Mouse (Mus musculus) Patski (cell line): Measurements from ENCODE around the gene Sparc. TPM values are rescaled to one million over a fixed set of nuclear protein-coding genes. Genes with fewer than 3 reads are reported as not detected.

Experiments
- ATAC-seq: fragments of 100-300 bp; one replicate; pipeline ENCODE4 v1.8.0; 2021
- CTCF ChIA-PET: fragments of 350-600 bp; sonication (Branson Sonifier 250); formaldehyde crosslinking; loops from one replicate; lab custom pipeline; 2022; ENCODE audit warnings: inconsistent platforms; lab: Charles Lee
- POLR2A ChIA-PET: fragments of 350-600 bp; sonication (Branson Sonifier 250); formaldehyde crosslinking; loops from one replicate; lab custom pipeline; 2022; ENCODE audit warnings: antibody characterized with exemption, inconsistent platforms; lab: Charles Lee
- DNase-seq: peaks from one replicate; pipeline ENCODE4 v3.0.0-alpha.2; 2011; ENCODE audit warnings: low read depth, low spot score
- H3K27me3 ChIP-seq: fragments of 371-371 bp; one replicate; pipeline ENCODE4 v1.5.1; 2021
- CTCF ChIP-seq: fragments of 100-300 bp; IDR thresholded peaks from one replicate; pipeline ENCODE4 v1.5.1; 2021
- in situ Hi-C: fragments of 300-500 bp; cut with MboI; formaldehyde crosslinking; loops from 3 replicates; pipeline ENCODE4 v1.11.1; 2018; ENCODE audit warnings: low pct_unique_long_range_greater_than_20kb, mixed read lengths
- polyA plus RNA-seq: library from polyadenylated mRNA; unstranded; gene quantifications from one replicate; pipeline ENCODE4 v1.2.3, GENCODE M21; 2021

The Sparc gene
- polyA plus RNA-seq, 1 experiment from 2014 or later: 789 TPM

DNA sequence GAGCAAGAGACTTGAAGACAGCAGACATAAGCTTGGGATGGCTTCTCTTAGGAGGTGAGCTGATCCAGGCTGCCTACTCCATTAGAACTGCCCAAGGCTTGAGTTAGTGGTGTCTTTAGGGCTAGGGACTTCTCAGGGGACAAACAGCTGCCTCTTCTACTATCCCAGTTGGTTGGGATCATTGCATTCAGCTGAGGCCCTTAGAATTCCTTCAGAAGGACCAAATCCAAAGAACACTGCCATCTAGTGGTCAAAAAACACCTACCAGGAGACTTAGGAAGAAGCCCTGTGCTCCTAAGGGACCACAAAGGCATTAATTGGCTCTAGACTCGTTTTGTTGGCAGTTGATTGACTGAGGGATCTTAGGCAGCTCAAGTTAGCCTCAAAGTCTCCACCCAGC lies 21.8 kb upstream of the Sparc start:
- H3K27me3 ChIP-seq: no peaks in the 10 kb centered on the region
- ChIA-PET CTCF (interaction anchor here (0.9 to 5.6 kb wide), 19 partner anchors 10 to 251 kb away, joined by 3 to 193 read pairs (median 8); partner anchors contain the start of genes Slc36a1 and Sparc), POLR2A (interaction anchor here (0.8 to 2.5 kb wide), 6 partner anchors 15 to 56 kb away, joined by 4 to 12 read pairs (median 5); no protein-coding TSS in a partner anchor)
- in situ Hi-C loops: loop anchor here (5.0 kb wide), 2 partner anchors 57 to 237 kb away; no protein-coding TSS in a partner anchor
- peak; percentile 81 for TF ChIP-seq CTCF
- no peak for DNase-seq
- peak; percentile 61 for ATAC-seq

DNA sequence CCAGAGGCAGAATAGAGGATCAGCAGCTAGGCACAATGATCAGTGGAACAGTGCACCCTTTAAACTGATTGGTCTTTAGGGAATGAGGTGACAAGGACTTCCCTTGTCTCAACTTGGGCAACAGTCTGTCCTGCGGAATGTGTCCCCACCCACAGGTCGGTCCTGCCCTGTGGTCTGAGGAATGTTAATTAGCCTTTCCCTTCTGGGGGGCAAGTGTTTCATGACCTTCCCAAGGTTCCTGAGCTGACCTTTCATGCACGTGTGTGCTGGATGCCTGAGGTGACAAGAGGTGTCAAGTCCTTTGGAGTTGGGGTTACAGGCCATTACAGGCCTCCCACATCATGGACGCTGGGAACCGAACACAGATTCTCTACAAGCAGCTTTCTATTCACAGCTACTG lies 16.7 kb upstream of the Sparc start:
- in situ Hi-C loops: no loop called here
- ATAC-seq: no peak

GRCm38 (mm10) chr11:55438031-55438430 lies 15.0 kb upstream of the Sparc start:
- no peaks in the 10 kb centered on the region for H3K27me3 ChIP-seq
- ChIA-PET POLR2A (no interaction called here), CTCF (no interaction called here)
- DNase-seq (no peak), ATAC-seq (no peak)
- in situ Hi-C loops: no loop called here
- no peak for TF ChIP-seq CTCF

More for the DNA sequence above, 16.7 kb upstream of the Sparc start:
- POLR2A ChIA-PET: no interaction called here
- DNase-seq: no peak
- no peaks in the 10 kb centered on the region for H3K27me3 ChIP-seq
- CTCF ChIA-PET: interaction anchor here (1.9 to 2.6 kb wide), 2 partner anchors 10 to 50 kb away, joined by 6 to 12 read pairs; no protein-coding TSS in a partner anchor
- no peak for TF ChIP-seq CTCF

DNA sequence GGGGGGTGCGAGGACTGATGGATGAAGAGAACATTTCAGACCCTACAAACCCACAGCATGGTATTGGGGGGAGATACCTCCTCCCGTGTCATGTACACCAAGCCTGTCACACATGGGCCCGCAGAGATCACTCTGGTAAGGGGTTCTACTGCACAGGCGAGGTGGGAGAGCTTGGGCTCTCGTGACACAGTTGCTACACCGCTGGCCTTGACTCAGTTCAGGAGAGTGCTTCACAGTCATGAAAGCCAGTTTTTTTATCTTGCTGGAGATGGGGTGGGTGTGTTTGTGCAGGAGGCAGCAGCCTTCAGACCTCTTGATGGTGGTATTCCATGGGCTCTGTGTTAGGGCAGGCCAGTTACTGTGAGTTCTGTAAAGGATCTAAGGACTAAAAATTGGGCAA lies 13.1 kb upstream of the Sparc start:
- no peak for ATAC-seq
- CTCF ChIA-PET: no interaction called here
- POLR2A ChIA-PET: no interaction called here

DNA sequence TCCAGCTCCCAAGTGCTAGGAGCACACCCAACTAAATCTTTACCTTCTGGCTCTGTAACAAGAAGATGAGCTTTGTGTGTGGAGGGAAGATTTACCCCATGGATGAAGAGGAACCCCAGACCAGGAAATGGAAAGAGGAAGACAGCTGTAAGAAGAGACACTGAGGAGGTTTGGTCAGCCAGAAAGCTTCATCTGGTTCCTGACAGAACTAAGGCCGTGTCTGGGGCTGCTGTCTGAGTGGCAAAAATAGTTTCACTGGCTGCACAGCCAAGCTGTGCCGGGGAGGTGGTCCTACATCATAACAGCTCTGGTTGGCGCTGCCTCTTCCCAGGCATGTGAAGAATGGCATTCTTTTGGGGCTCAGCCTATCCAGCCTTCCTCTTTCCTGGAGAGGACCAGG lies 10.0 kb upstream of the Sparc start:
- no peak for DNase-seq
- CTCF ChIA-PET: interaction anchor here (1.0 to 4.9 kb wide), 5 partner anchors 8 to 43 kb away, joined by 3 to 39 read pairs (median 4); no protein-coding TSS in a partner anchor
- TF ChIP-seq CTCF: no peak
- POLR2A ChIA-PET: interaction anchor here (0.7 kb wide), 2 partner anchors 19 to 39 kb away, joined by 4 read pairs; no protein-coding TSS in a partner anchor
- H3K27me3 ChIP-seq: no peaks in the 10 kb centered on the region
- no peak for ATAC-seq
- in situ Hi-C loops: no loop called here

More for the DNA sequence above, 13.1 kb upstream of the Sparc start:
- no peak for DNase-seq
- H3K27me3 ChIP-seq: no peaks in the 10 kb centered on the region
- in situ Hi-C loops: no loop called here
- no peak for TF ChIP-seq CTCF

DNA sequence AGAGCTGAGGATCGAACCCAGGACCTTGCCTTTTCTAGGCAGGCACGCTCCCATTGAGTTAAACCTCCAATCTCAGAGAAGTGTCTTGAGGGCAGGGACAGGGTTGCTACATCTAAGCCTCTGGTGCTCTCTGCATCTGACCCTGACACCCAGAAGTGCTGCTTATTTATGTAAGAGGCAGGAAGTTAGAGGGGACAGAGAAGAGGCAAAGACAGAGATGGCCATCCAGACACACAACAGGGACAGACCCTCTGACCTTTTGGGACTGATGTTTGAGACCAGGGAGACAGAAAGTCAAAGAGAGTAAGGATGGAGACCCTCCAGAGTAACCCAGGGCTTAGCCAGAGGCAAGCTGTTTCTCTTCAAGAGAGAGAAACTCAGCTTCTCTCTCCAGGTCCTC lies 7.0 kb upstream of the Sparc start:
- no peak for TF ChIP-seq CTCF
- POLR2A ChIA-PET: no interaction called here
- CTCF ChIA-PET: interaction anchor here (1.2 to 1.7 kb wide), 5 partner anchors 10 to 40 kb away, joined by 3 to 6 read pairs (median 4); no protein-coding TSS in a partner anchor
- DNase-seq (no peak), ATAC-seq (no peak)
- in situ Hi-C loops: no loop called here
- H3K27me3 ChIP-seq: no peaks in the 10 kb centered on the region

- peak; percentile 98 for ATAC-seq
- in situ Hi-C loops: no loop called here
- POLR2A ChIA-PET: interaction anchor here (1.4 to 1.8 kb wide), 2 partner anchors 9 to 11 kb away, joined by 5 to 14 read pairs; no protein-coding TSS in a partner anchor
- peak; percentile 98 for DNase-seq
- H3K27me3 ChIP-seq: no peaks in the 10 kb centered on the region
- CTCF ChIA-PET: interaction anchor here (0.7 to 2.3 kb wide), 5 partner anchors 8 to 39 kb away, joined by 3 to 6 read pairs (median 5); no protein-coding TSS in a partner anchor
- TF ChIP-seq CTCF: no peak
These were observed 5.4 kb upstream of the Sparc start for GRCm38 (mm10) chr11:55428186-55429012.

DNA sequence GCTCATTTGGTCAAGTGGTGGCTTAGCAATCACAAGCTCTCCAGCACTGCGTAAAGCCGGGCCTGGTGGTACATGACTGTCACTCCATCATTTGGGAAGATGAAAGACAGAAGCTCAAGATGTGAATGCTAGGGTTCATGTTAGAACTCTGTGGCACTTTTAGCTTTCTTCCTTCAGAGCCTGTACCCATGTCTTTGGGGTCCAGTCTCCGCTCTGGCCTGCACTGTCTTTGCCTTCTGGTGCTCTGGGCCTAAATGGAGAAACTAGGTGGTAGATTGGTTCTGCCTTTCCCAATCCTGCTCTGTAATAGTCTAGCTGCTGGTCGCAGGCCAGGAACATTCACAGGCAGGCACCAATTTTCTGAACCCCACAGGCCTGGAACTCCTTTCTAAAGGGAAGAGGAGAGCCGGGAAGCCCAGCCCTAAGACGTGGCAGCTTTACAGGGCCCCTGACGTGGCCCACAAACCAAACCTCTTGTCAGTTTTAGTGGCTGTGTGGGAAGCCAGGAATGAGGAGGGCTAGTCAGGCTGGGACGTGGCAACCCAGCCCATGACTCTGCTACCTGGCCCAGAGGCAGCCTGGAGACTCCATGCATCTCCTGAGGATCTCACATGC lies 1.9 kb upstream of the Sparc start:
- CTCF ChIA-PET: interaction anchor here (1.3 to 8.0 kb wide), 2 partner anchors 9 to 20 kb away, joined by 5 to 45 read pairs; no protein-coding TSS in a partner anchor
- POLR2A ChIA-PET: no interaction called here
- no peak for TF ChIP-seq CTCF
- in situ Hi-C loops: no loop called here
- no peaks in the 10 kb centered on the region for H3K27me3 ChIP-seq
- ATAC-seq: no peak
- DNase-seq: no peak

DNA sequence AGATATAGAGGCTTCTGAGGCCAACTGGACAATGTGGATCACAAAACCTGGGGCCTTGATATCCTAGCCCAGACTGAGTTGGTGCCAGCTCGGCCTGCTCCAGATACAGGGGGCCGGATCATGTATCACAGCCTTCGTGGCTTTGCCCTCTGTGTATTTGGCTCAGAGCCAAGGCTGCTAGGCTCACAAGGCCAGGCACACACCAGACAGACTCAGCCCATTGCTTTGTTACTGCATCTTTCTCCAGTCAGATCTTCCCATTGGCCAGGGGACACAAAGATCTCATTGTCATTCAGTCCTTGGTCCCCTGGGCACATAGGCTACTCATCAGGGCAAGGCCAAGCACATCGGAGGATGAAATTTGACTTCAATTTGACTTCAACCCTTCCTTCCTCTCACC lies 773 bp upstream of the Sparc start:
- CTCF ChIA-PET: interaction anchor here (8.0 kb wide), 1 partner anchor 21 kb away, joined by 45 read pairs; no protein-coding TSS in a partner anchor
- no peak for TF ChIP-seq CTCF
- in situ Hi-C loops: no loop called here
- POLR2A ChIA-PET: no interaction called here
- DNase-seq (no peak), ATAC-seq (no peak)
- H3K27me3 ChIP-seq: no peaks in the 10 kb centered on the region

DNA sequence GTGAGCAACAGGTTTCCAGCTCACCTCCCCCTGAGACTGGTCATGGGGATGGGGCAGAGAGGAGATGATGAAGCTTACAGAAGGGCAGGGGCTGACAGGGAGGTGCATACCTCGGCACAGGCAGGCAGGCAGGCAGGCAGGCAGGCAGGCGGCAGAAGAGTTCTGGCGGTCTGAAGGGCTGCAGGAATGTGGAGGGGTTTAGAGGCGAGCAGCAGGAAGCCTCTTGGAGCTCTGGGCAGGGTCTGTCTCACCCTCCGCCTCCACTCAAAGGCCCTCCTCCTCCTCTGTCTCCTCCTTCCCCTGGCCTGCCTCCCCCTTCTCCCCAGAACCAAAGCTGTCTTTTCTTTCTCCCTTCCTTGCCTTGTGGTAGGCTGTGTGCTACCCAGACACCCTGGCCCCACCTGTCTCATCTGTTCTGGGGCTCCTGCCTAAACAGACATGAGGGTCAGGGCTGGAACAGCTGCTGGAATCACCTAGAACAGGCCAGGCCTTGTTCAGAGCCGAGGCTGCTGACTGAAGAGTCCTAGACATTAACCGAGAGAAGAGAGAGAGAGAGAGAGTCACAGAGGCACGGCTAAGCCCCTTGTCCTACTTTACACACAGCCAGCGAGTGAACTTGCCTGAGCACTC lies 3.2 kb downstream of the Sparc start:
- peak; percentile 86 for ATAC-seq
- H3K27me3 ChIP-seq: no peaks in the 10 kb centered on the region
- DNase-seq: no peak
- ChIA-PET POLR2A (interaction anchor here (0.5 to 3.7 kb wide), 8 partner anchors 8 to 40 kb away, joined by 3 to 24 read pairs (median 4); no protein-coding TSS in a partner anchor), CTCF (interaction anchor here (1.0 to 8.0 kb wide), 8 partner anchors 8 to 30 kb away, joined by 3 to 45 read pairs (median 4); no protein-coding TSS in a partner anchor)
- in situ Hi-C loops: no loop called here
- no peak for TF ChIP-seq CTCF
